Mouse (Mus musculus) neutrophil, adult 65 days (primary cell): ENCODE measurements around the gene Gm14410. TPM values are rescaled to one million over a fixed set of nuclear protein-coding genes. Genes with fewer than 3 reads are reported as not detected.

ENCODE experiments used
- total RNA-seq: library from RNA; stranded (reverse); gene quantifications from 2 replicates; pipeline ENCODE4 v1.2.4, GENCODE M21; 2023

Gm14410 gene
- 0.61 and 3.3 TPM in 2 replicates for total RNA-seq

DNA sequence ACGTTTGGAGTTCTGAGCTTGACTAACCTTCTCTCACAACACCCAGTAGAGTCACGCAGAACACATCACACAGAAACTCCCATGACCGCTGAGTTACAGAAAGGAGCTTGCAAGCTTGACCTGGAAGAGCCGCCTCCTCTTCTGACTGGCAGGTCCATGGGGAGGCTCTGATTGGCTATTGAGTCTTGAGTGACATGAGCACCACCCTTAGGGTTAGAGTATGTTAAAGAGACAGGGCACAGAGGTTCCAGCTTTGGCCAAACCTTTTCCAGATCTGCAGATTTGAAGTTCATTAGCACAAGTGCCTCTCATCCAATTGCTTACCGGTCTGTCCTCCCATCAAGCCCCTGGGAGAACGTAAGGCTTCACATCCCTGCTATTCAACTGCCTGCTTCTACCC, at the start of gene Gm14410:
Gene Gm14410 (minus strand): TSS at position 81 of the 400 bp plus-strand sequence.

Other genes starting within 250 kb of the Gm14410 start
- gene Gm14419, start 205.5 kb downstream of the Gm14410 start, total RNA-seq, result 0.88 TPM in 1 of 2 replicates, not detected in the other
- not detected in 2 replicates for gene Gm14401, start 132.1 kb downstream of the Gm14410 start, total RNA-seq
- gene Gm14409, start 60.6 kb upstream of the Gm14410 start, total RNA-seq, result not detected in 2 replicates
- not detected in 2 replicates for gene Gm14412, start 117.9 kb upstream of the Gm14410 start, total RNA-seq
- gene Gm14418, start 191.9 kb upstream of the Gm14410 start, total RNA-seq, result 0.79 TPM in 1 of 2 replicates, not detected in the other